Mouse (Mus musculus): ENCODE measurements around the gene Ubash3a. TPM values are rescaled to one million over a fixed set of nuclear protein-coding genes. Genes with fewer than 3 reads are reported as not detected.

Ubash3a gene
- polyA plus RNA-seq, 1 experiment from 2014 or later = 0.38 TPM

DNA sequence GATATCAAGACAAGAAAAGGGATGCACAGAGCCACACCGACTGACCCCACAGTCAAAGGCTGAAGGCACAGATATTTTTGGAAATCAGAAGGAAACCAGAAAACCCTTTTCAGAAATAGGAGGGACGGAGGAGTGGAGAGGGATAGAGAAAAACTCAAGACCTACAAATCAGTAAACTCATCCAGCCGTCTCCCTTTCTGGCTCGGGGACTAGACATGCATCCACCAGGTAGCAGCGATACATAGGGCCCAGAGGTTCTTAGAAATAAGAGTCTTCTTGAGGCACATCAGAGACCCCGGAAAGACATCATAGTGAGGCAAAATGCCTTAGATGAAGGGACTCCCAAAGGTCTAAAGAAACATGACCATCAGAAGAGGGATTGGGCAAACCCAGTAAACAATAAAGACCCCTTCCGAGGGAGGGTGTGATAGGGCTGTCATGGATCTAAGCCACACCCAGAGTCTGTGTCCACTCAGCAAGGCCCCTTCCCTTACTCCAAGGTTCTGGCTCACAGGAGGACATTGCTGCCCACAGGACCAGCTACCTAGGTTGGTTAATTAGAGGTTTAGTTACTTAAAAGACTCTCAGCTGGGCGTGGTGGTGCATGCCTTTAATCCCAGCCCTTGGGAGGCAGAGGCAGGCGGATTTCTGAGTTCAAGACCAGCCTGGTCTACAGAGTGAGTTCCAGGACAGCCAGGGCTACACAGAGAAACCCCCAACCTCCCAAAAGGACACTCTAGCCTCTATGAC is 64.9 kb downstream of the Ubash3a start:
- H3K27ac ChIP-seq (ENCODE audit: low read length) = no peak overlapping the region
- H3K4me3 ChIP-seq (ENCODE audit: low read depth, low read length) = no peak overlapping the region
- no peak for DNase-seq (ENCODE audit: low spot score)
- H3K4me1 ChIP-seq (ENCODE audit: insufficient read depth, low read depth, low read length) = peaks cover 6% of the 10 kb centered on the region; the same call in 1 of the 2 replicates
- H3K9ac ChIP-seq (replicated peaks; ENCODE audit: low read depth) = no peak overlapping the region
- TF ChIP-seq CTCF (IDR thresholded peaks at IDR 0.05) (no peak), EP300 (IDR thresholded peaks at IDR 0.05) (no peak)
- H3K27me3 ChIP-seq (replicated peaks; ENCODE audit: insufficient read depth, low read length) = no peaks in the 10 kb centered on the region
- H3K9me3 ChIP-seq (ENCODE audit: low read length) = no peaks in the 10 kb centered on the region
- ATAC-seq = no peak
- 82% methylated on average over 9 of the region's 9 CpGs for WGBS
- H3K36me3 ChIP-seq (ENCODE audit: insufficient read depth, low read length) = no peaks in the 10 kb centered on the region
- H3K4me2 ChIP-seq (replicated peaks; ENCODE audit: low read depth, low read length) = no peak overlapping the region

DNA sequence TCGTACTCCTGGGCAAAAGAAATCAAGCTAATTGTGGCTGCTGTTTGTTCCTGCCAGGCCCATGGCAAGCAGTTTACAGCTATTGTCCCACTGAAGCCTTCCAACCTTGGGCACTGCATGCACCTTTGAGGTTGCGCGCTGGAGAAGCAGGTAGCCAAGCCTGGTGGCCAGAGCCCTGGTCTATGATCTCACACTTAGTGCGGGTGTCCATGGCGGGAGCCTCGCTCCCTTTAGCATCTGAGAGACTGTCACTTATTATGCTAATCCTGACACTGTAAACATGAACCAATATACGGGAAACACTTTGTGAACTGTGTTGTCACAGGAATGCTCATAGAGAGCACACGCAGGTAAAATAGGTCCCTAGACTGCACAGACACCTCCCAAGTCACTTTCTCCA is 66.0 kb downstream of the Ubash3a start:
- WGBS = 83% methylated on average over 8 of the region's 8 CpGs
- ATAC-seq = no peak

DNA sequence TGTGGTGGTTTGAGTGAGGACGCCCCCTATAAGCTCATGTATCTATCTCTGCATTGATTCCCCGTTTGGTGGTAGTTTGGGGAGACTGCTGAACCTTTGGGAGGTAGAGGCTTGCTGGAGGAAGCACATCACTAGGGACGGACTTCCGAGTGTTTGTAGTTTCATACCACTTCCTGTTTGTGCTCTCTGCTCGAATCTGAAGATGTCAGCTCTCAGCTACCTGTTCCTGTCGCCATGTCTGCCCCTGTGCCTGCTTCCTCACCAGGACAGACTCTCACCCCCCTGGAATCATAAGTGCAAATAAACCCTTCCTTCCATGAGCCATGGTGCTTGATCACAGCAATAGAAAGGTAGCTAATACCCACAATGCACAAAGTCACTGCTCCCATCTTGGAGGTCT is 67.5 kb downstream of the Ubash3a start:
- H3K4me1 ChIP-seq (ENCODE audit: insufficient read depth, low read depth, low read length) = peaks cover 6% of the 10 kb centered on the region; the same call in 1 of the 2 replicates
- WGBS = 48% methylated on average over 6 of the region's 6 CpGs
- no peak overlapping the region for H3K9ac ChIP-seq (replicated peaks; ENCODE audit: low read depth)
- H3K4me2 ChIP-seq (replicated peaks; ENCODE audit: low read depth, low read length) = no peak overlapping the region
- DNase-seq (ENCODE audit: low spot score) (no peak), ATAC-seq (no peak)
- no peaks in the 10 kb centered on the region for H3K36me3 ChIP-seq (ENCODE audit: insufficient read depth, low read length)
- no peaks in the 10 kb centered on the region for H3K27me3 ChIP-seq (replicated peaks; ENCODE audit: insufficient read depth, low read length)
- TF ChIP-seq EP300 (IDR thresholded peaks at IDR 0.05) (no peak), CTCF (IDR thresholded peaks at IDR 0.05) (no peak)
- H3K9me3 ChIP-seq (ENCODE audit: low read length) = no peaks in the 10 kb centered on the region
- no peak overlapping the region for H3K4me3 ChIP-seq (ENCODE audit: low read depth, low read length)
- no peak overlapping the region for H3K27ac ChIP-seq (ENCODE audit: low read length)

More for the DNA sequence above, 66.0 kb downstream of the Ubash3a start:
- Histone ChIP-seq H3K27me3 (replicated peaks; ENCODE audit: insufficient read depth, low read length) (no peaks in the 10 kb centered on the region), H3K36me3 (ENCODE audit: insufficient read depth, low read length) (no peaks in the 10 kb centered on the region), H3K9me3 (ENCODE audit: low read length) (no peaks in the 10 kb centered on the region), H3K4me2 (replicated peaks; ENCODE audit: low read depth, low read length) (no peak overlapping the region), H3K27ac (ENCODE audit: low read length) (no peak overlapping the region), H3K4me3 (ENCODE audit: low read depth, low read length) (no peak overlapping the region), H3K9ac (replicated peaks; ENCODE audit: low read depth) (no peak overlapping the region), H3K4me1 (ENCODE audit: insufficient read depth, low read depth, low read length) (peaks cover 6% of the 10 kb centered on the region; the same call in 1 of the 2 replicates)
- DNase-seq (ENCODE audit: low spot score) = no peak
- TF ChIP-seq EP300 (IDR thresholded peaks at IDR 0.05) = no peak
- TF ChIP-seq CTCF (IDR thresholded peaks at IDR 0.05) = no peak

DNA sequence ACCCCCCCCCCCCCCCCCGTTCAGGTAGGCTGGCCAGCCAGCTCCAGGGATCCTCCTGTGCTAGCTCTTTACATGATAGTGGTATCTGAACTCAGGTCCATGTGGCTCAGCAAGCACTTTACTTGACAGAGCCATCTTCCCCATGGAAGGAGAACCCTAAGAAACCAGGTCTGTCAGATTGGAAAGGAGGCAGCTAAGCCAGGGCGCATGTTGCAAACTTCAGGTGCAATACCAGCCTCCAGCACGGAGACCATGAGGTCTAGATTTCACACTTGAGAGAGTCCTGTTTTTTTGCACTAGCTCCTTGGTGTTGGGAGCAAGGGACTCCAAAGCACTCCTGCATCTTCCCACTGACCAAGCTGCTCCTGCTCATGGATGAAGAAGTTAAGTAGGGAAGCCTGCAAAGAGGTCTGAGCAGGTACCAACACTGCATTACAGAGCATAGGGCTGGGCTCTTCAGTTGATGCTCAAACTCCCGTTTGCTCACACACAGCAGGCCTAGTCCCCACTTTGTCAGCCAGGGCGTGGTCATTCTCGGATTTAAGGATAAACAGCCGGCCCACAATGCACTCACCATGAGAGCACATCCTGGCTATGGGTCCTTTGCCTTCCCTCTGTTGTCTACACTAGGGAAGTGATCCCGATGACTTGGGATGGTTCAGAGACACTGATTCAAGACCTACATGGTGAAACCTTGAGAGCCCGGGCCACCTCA is 68.7 kb downstream of the Ubash3a start:
- DNase-seq (ENCODE audit: low spot score) (no peak), ATAC-seq (peak; percentile 28)
- H3K36me3 ChIP-seq (ENCODE audit: insufficient read depth, low read length) = no peaks in the 10 kb centered on the region
- H3K27me3 ChIP-seq (replicated peaks; ENCODE audit: insufficient read depth, low read length) = no peaks in the 10 kb centered on the region
- no peaks in the 10 kb centered on the region for H3K9me3 ChIP-seq (ENCODE audit: low read length)
- TF ChIP-seq EP300 (IDR thresholded peaks at IDR 0.05) (no peak), CTCF (IDR thresholded peaks at IDR 0.05) (no peak)
- peaks cover 6% of the 10 kb centered on the region; the same call in 1 of the 2 replicates for H3K4me1 ChIP-seq (ENCODE audit: insufficient read depth, low read depth, low read length)
- peak overlapping the region; percentile 39 for H3K4me3 ChIP-seq (ENCODE audit: low read depth, low read length)
- no peak overlapping the region for H3K9ac ChIP-seq (replicated peaks; ENCODE audit: low read depth)
- peak overlapping the region; percentile 71 for H3K4me2 ChIP-seq (replicated peaks; ENCODE audit: low read depth, low read length)
- peak overlapping the region; percentile 47; the same call in 1 of the 2 replicates for H3K27ac ChIP-seq (ENCODE audit: low read length)
- WGBS = 34% methylated on average over 9 of the region's 9 CpGs

DNA sequence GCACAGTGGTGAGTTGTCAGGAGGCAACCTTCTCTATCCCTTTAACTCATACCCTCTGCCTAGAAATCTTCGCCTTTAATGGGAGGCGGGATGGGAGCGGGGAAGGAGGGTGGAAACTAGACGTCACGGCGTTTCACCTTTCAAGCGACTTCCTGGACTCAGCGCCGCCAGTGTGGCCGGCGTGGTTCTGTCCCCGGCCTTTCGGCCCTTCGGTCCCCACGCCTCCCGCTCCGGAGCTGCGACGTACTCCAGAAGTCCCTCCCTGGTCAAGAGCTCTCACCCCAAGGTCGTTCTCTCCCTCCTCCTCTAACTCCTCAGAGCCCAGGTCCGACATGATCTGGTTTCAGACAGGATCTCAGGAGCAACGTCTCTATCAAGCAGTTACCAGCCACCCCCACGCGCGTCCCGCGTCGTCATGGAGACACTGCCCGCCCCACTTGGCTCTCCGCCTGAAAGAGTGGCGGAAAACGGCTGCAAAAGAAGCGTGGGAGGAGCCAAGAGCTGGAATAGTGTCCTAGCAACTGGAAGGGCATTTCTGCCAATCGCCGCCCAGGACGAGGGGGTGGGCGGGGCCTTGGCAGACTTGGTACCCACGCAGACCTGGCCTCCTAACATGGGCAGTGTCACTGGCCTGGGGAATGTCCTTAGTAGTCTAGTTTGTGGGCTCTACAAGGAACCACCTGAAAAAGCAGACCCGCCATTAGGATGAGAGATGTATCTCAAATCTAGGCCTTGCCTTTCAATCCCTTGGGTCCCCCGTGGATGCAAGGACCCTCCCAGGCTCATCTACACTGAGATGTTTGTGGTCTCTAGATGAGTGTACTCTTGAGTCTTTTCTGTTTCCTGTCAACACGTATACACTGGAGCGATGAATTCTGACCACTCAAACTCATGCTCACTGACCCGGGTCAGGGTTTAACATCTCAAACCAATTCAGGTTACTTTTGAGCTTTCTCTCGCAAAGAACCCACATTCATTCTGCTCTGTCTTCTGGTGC is 69.5 kb downstream of the Ubash3a start, which contains the start of gene Rsph1:
Rsph1 (minus strand) TSS at position 462 of the 997 bp plus-strand sequence.
- ATAC-seq = peak; percentile 94
- WGBS = 11% methylated on average over 44 of the region's 44 CpGs
- no peak for TF ChIP-seq CTCF (IDR thresholded peaks at IDR 0.05)
- no peak for TF ChIP-seq EP300 (IDR thresholded peaks at IDR 0.05)
- H3K4me1 ChIP-seq (ENCODE audit: insufficient read depth, low read depth, low read length) = peaks cover 6% of the 10 kb centered on the region; the same call in 1 of the 2 replicates
- DNase-seq (ENCODE audit: low spot score) = peak; percentile 94
- no peak within 1 kb of the TSS for H3K9ac ChIP-seq (replicated peaks; ENCODE audit: low read depth)
- H3K27ac ChIP-seq (ENCODE audit: low read length) = peak within 1 kb of the TSS; percentile 47; the same call in 1 of the 2 replicates
- peak within 1 kb of the TSS; percentile 71 for H3K4me2 ChIP-seq (replicated peaks; ENCODE audit: low read depth, low read length)
- no peaks in the 10 kb centered on the region for H3K36me3 ChIP-seq (ENCODE audit: insufficient read depth, low read length)
- peak within 1 kb of the TSS; percentile 39 for H3K4me3 ChIP-seq (ENCODE audit: low read depth, low read length)
- H3K27me3 ChIP-seq (replicated peaks; ENCODE audit: insufficient read depth, low read length) = no peaks in the 10 kb centered on the region
- no peaks in the 10 kb centered on the region for H3K9me3 ChIP-seq (ENCODE audit: low read length)
